In the genomic region with DNA sequence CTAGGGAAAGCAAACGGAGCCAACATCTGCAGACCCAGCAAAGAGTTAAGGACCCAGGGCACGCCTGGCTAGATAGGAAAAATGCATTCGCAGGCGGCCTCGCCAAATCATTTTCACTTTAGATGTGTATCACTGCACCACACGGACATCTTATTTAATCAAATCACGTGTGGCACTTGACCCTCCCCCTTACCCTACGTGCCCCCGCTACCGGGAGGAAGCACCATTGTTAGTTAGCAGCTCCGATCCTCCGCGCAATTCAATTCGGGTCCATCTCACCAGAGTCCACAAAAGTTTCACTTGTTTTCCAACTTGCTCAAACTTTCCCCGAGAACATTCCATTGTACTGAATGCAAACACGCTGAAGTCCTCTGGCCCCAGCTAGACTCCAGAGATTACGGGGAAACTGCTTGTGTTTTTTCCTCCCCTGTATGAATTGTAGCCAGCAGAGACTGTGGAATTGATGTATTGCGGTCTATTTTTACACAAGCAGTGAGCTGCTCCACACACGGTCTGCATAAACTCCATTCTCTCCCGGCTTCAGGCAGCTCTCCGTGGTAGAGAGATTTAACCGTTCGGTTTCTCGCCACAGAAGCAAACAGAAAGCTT, we compare ENCODE assay signal across 8 mouse cellular contexts. TPM values are rescaled to one million over a fixed set of nuclear protein-coding genes. Genes with fewer than 3 reads are reported as not detected.
DNase-seq lines count a peak whose midpoint lies in the region; ATAC-seq and TF ChIP-seq lines count a peak whose summit lies in the region.

No protein-coding gene starts in this region.

- no peak for TF ChIP-seq POLR2A in bone marrow macrophage, adult 2 months (IDR thresholded peaks at IDR 0.05; ENCODE audit: borderline replicate concordance, low read depth, low read length)

- no peak for TF ChIP-seq CTCF in bone marrow macrophage, adult 2 months (IDR thresholded peaks at IDR 0.05; ENCODE audit: low read depth, low read length)

- ATAC-seq in heart, embryonic 13.5 days (ENCODE audit: extremely low read depth, insufficient number of reproducible peaks, low FRiP score, low TSS enrichment) = no peak
- peak; percentile 62 for ATAC-seq in kidney, embryonic 14.5 days (ENCODE audit: low FRiP score, low TSS enrichment)
- peak; percentile 57; the same call in 1 of the 2 replicates for ATAC-seq in liver, embryonic 12.5 days
- peak; percentile 66 for ATAC-seq in monocyte, adult 5-6 weeks (replicated peaks; ENCODE audit: insufficient number of reproducible peaks, low FRiP score, low TSS enrichment, poor library complexity, severe bottlenecking)

- H3K4me3 ChIP-seq in bone marrow macrophage, adult 2 months (ENCODE audit: insufficient read depth, low read length) = peak overlapping the region; percentile 70
- H3K4me3 ChIP-seq in forebrain, embryonic 10.5 days = peak overlapping the region; percentile 59
- H3K4me3 ChIP-seq in heart, embryonic 13.5 days = peak overlapping the region; percentile 77
- peak overlapping the region; percentile 57 for H3K4me3 ChIP-seq in kidney, embryonic 14.5 days (ENCODE audit: low read length)
- peak overlapping the region; percentile 51 for H3K4me3 ChIP-seq in liver, embryonic 12.5 days

- peak overlapping the region; percentile 90 for H3K9ac ChIP-seq in heart, embryonic 13.5 days
- peak overlapping the region; percentile 60 for H3K9ac ChIP-seq in kidney, embryonic 14.5 days (ENCODE audit: low read depth, low read length)
- 0 out of 2 replicates have a peak overlapping the region, but pooled peaks have one; percentile 27 for H3K9ac ChIP-seq in liver, embryonic 12.5 days

- peaks cover 6% of the 10 kb centered on the region for H3K27me3 ChIP-seq in forebrain, embryonic 10.5 days (ENCODE audit: poor library complexity, severe bottlenecking)
- H3K27me3 ChIP-seq in heart, embryonic 13.5 days (replicated peaks) = no peaks in the 10 kb centered on the region
- H3K27me3 ChIP-seq in kidney, embryonic 14.5 days (ENCODE audit: control insufficient read depth, insufficient read depth, low read length) = no peaks in the 10 kb centered on the region
- H3K27me3 ChIP-seq in liver, embryonic 12.5 days (replicated peaks) = peaks cover 6% of the 10 kb centered on the region; the same call in 1 of the 2 replicates
- no peaks in the 10 kb centered on the region for H3K27me3 ChIP-seq in splenic B cell, adult 2 months (ENCODE audit: control insufficient read depth, insufficient read depth, low read length, poor library complexity, severe bottlenecking)

- no peak overlapping the region for H3K27ac ChIP-seq in bone marrow macrophage, adult 2 months (ENCODE audit: insufficient read depth, low read depth, low read length)
- peak overlapping the region; percentile 86 for H3K27ac ChIP-seq in forebrain, embryonic 10.5 days
- peak overlapping the region; percentile 99 for H3K27ac ChIP-seq in heart, embryonic 13.5 days (replicated peaks)
- H3K27ac ChIP-seq in kidney, embryonic 14.5 days (ENCODE audit: low read depth, low read length) = peak overlapping the region; percentile 78
- peak overlapping the region; percentile 36; the same call in 1 of the 2 replicates for H3K27ac ChIP-seq in liver, embryonic 12.5 days

- H3K36me3 ChIP-seq in forebrain, embryonic 10.5 days (replicated peaks) = no peaks in the 10 kb centered on the region
- H3K36me3 ChIP-seq in heart, embryonic 13.5 days = peaks cover 9% of the 10 kb centered on the region
- no peaks in the 10 kb centered on the region for H3K36me3 ChIP-seq in kidney, embryonic 14.5 days (ENCODE audit: control insufficient read depth, insufficient read depth, low read length)
- no peaks in the 10 kb centered on the region for H3K36me3 ChIP-seq in liver, embryonic 12.5 days
- H3K36me3 ChIP-seq in splenic B cell, adult 2 months (ENCODE audit: control insufficient read depth, insufficient read depth, low read length, poor library complexity, severe bottlenecking) = no peaks in the 10 kb centered on the region

- 4% methylated on average over 24 of the region's 24 CpGs for WGBS in forebrain, embryonic 10.5 days
- WGBS in heart, embryonic 13.5 days = under 1% methylated on average over 24 of the region's 24 CpGs
- WGBS in kidney, embryonic 14.5 days = under 1% methylated on average over 24 of the region's 24 CpGs
- 2% methylated on average over 24 of the region's 24 CpGs for WGBS in liver, embryonic 12.5 days (ENCODE audit: insufficient replicate concordance)

- no peaks in the 10 kb centered on the region for H3K4me1 ChIP-seq in bone marrow macrophage, adult 2 months (ENCODE audit: control insufficient read depth, insufficient read depth, low read length)
- H3K4me1 ChIP-seq in forebrain, embryonic 10.5 days = peaks cover 13% of the 10 kb centered on the region
- H3K4me1 ChIP-seq in heart, embryonic 13.5 days = peaks cover 47% of the 10 kb centered on the region
- H3K4me1 ChIP-seq in kidney, embryonic 14.5 days (ENCODE audit: control insufficient read depth, insufficient read depth, low read length) = no peaks in the 10 kb centered on the region
- no peaks in the 10 kb centered on the region for H3K4me1 ChIP-seq in liver, embryonic 12.5 days

- H3K9me3 ChIP-seq in forebrain, embryonic 10.5 days = no peaks in the 10 kb centered on the region
- no peaks in the 10 kb centered on the region for H3K9me3 ChIP-seq in heart, embryonic 13.5 days
- no peaks in the 10 kb centered on the region for H3K9me3 ChIP-seq in kidney, embryonic 14.5 days (ENCODE audit: control insufficient read depth, low read length)
- no peaks in the 10 kb centered on the region for H3K9me3 ChIP-seq in liver, embryonic 12.5 days (replicated peaks)

- DNase-seq in 3T3-L1 (ENCODE audit: low read depth, low spot score) = peak; percentile 86
- DNase-seq in forebrain, embryonic 10.5 days (ENCODE audit: extremely low spot score, low spot score) = peak; percentile 62
- DNase-seq in splenic B cell, adult 2 months (ENCODE audit: low read depth, low spot score) = peak; percentile 73

- peak overlapping the region; percentile 67 for H3K4me2 ChIP-seq in heart, embryonic 13.5 days
- peak overlapping the region; percentile 75 for H3K4me2 ChIP-seq in kidney, embryonic 14.5 days (replicated peaks; ENCODE audit: low read depth, low read length)
- peak overlapping the region; percentile 57 for H3K4me2 ChIP-seq in liver, embryonic 12.5 days

RNA-seq across cellular contexts. Expression of gene Ppargc1a, which starts 14.9 kb away (rescaled TPM):
- not detected in 2 replicates for polyA plus RNA-seq in bone marrow macrophage, adult 2 months (2012; ENCODE audit: insufficient read depth, insufficient read length, missing spikeins)
- polyA plus RNA-seq in forebrain, embryonic 10.5 days (2016; fragmentation: Nextera tagmentation; extraction: Ambion mirVana) = 2.0 and 2.6 TPM in 2 replicates
- 44.7 and 50.0 TPM in 2 replicates for polyA plus RNA-seq in heart, embryonic 13.5 days (2015; fragmentation: Nextera tagmentation; extraction: Ambion mirVana)
- polyA plus RNA-seq in kidney, embryonic 14.5 days (2014; fragmentation: Nextera tagmentation; extraction: Ambion mirVana) = 8.3 and 15.8 TPM in 2 replicates
- polyA plus RNA-seq in liver, embryonic 12.5 days (2016; fragmentation: Nextera tagmentation; extraction: Ambion mirVana) = 2.2 and 2.5 TPM in 2 replicates
- 0.38 to 1.3 TPM (median 0.75 TPM) in 3 replicates for total RNA-seq in monocyte, adult 5-6 weeks (2017)

Comparison
In these comparisons a context has a peak if more than half of its experiments do, and no peak if none do; other contexts are left out.
1. H3K9ac ChIP-seq: peak in every context shown above with its lines; median percentile 90 in heart, embryonic 13.5 days; 60 in kidney, embryonic 14.5 days; 27 in liver, embryonic 12.5 days.